Mouse (Mus musculus) inflammation-experienced regulatory T-cells, adult 6 months (primary cell): Measurements from ENCODE around the gene Fkbp1b. TPM values are rescaled to one million over a fixed set of nuclear protein-coding genes. Genes with fewer than 3 reads are reported as not detected.
"Not testable (repeated sequence)": the region's sequence is repeated elsewhere in the genome, so short reads cannot be mapped to it uniquely, and the experiment has no call there.

Experiments
- ATAC-seq: one replicate; pipeline ENCODE4 v1.8.0; 2017
- polyA plus RNA-seq, 3 experiments: library from polyadenylated mRNA; unstranded; fragments of 100-300 nt; shearing (Covaris generic); gene quantifications; one replicate each; pipeline ENCODE4 v1.2.1; 2017

The Fkbp1b gene
- polyA plus RNA-seq, result 1 to 10 TPM in 1 of 3 experiments, under 1 TPM in 1, not detected in 1; 0.65 to 1.1 TPM

DNA sequence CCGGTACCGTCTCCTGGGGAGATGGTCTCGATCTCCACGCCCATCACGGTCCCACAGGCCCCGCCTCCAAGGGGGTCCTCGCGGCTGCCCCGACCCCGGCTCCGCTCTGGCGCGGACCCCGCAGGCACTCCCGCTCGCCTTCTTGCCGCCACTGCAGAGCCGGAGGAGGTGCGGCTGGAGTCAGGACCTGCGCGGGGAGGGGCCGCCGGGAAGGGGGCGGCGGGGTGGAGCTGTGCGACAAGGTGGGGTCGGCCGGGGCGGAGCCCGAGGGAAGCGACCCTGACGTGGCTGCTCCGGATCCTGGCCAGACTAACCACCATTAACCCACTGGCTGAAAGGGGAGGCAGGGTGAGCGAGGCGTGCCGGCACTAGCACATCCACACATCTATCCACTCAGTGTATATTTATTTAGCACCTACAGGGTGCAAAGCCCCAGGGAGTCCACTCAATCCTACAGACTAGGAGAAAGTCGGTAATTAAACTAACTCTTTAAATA, at the start of gene Fkbp1b:
TSS of gene Fkbp1b (minus strand) at position 200 of the 496 bp plus-strand sequence.
- ATAC-seq, result no peak

- ATAC-seq, result no peak
These were observed 48.5 kb upstream of the Fkbp1b start for GRCm38 (mm10) chr12:4889891-4890290.

DNA sequence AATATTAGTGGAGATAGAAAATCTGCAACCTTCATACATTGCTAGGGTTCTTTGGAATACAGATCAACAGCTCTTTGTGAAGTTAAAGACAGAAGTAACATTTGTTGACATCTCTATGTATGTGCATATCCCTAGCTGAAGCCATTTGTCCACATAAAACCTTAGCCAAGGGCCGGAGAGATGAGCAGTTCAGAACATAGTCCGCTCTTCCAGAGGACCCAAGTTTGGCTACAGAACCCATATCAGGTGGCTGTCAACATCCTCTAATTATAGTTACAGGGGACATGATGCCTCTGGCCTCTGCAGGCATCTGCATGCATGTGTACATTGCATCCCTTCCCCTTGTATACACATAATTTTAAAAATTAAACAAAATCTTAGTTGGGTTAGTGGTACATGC, 47.9 kb upstream of the Fkbp1b start:
- no peak for ATAC-seq

- no peak for ATAC-seq
These were observed 47.3 kb upstream of the Fkbp1b start for GRCm38 (mm10) chr12:4888739-4889138.

DNA sequence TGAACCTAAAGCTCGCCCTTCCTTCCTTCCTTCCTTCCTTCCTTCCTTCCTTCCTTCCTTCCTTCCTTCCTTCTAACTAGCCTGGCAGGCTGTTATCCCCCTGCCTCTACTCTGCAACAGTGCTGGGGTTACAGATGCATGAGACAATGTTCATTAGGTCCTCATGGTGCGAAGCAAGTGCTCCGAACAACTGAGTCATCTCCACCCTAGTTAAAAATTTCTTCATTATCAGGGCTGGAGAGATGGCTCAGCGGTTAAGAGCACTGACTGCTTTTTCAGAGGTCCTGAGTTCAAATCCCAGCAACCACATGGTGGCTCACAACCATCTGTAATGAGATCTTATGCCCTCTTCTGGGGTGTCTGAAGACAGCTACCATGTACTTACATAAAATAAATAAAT, 45.2 kb upstream of the Fkbp1b start:
- ATAC-seq, result not testable (repeated sequence)

DNA sequence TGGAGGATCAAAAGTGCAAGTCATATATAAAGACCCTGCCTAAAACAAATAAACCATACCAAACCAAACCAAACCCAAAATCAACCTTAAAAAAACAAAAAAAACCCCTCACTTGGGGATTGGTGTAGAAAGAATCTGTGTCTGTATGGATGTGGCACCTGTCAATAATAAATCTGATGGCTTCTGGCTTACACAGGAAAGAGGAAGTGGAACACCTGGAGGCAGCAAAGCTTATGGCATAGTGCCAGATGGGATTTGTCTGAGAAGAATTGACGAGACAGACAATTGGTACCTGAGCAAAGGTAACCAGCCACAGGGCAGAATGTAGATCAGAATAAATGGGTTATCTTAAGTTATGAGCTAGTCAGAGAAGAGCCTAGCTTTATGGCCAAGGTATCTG, 43.7 kb upstream of the Fkbp1b start:
- no peak for ATAC-seq

- no peak for ATAC-seq
These were observed 40.7 kb upstream of the Fkbp1b start for GRCm38 (mm10) chr12:4882086-4882485.

- no peak for ATAC-seq
These were observed 37.7 kb upstream of the Fkbp1b start for GRCm38 (mm10) chr12:4879048-4879447.

DNA sequence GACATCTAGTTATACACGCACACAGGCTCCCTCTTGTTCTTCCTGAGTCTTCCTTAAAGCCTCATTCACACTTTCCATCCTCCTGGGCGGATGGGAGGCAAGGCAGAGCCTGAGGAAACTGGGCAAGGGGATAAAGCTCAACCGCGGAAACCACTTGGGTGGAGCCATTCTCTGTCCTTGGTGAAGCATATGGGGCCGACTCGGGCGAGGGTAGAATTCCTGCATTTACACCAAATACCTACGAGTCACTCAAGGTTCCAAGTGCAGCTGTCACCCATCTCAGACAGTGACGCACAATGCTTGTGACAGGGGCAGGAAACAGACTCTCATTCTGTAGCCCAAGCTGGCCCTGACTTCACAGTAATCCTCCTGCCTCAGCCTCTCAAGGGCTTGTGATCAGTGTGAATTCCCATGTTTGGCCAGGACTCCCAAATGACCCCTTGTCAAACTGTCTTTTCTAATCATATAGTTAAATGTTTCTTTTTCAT, 36.9 kb upstream of the Fkbp1b start:
- no peak for ATAC-seq

DNA sequence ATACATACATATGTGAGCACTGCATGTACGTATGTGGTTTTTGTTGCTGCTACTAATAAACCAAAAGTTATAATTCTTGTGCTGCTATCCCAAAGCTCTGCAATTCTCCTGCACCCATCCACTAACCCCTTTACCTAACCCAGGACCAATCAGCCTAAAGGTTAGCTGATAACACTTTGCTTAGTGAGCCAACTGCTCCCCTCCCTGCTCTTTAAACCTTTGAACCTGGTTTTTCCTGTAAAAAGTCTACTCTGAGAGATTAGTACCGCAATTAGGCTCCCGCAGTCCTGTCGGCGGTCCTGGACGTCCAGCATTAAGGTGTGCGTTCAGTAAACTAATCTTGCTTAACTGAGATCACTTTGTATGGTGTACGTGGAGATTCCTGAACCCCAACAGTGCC, 34.2 kb upstream of the Fkbp1b start:
- ATAC-seq, result no peak

- ATAC-seq, result peak; percentile 93
These were observed 33.0 kb upstream of the Fkbp1b start, which contains the start of gene Mfsd2b for GRCm38 (mm10) chr12:4874161-4874927. Gene Mfsd2b, minus strand, starts transcription at chr12:4874359.

- no peak for ATAC-seq
These were observed 32.1 kb upstream of the Fkbp1b start for GRCm38 (mm10) chr12:4873531-4873930.

GRCm38 (mm10) chr12:4872983-4873477, 31.6 kb upstream of the Fkbp1b start:
- ATAC-seq, result no peak

DNA sequence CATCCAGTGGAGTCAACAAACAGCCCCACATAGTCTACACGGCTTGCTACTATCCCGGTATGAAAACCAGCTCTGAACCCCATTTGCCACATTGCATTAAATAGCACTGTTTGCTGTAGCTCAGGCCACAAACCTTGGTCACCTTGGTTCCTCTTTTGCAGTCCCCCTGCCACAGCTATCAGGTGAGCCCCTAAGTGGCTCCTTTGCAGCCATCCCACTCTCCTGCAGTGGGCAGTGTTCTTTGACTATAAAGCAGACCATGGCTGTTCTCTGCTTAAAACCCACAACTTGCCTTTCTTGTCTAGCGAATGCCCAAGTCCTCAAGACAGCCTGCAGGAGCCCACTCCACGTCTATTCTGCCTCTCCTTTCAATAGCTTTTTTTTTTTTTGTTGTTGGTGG, 30.9 kb upstream of the Fkbp1b start:
- no peak for ATAC-seq

GRCm38 (mm10) chr12:4871260-4871659, 29.9 kb upstream of the Fkbp1b start:
- ATAC-seq, result no peak

DNA sequence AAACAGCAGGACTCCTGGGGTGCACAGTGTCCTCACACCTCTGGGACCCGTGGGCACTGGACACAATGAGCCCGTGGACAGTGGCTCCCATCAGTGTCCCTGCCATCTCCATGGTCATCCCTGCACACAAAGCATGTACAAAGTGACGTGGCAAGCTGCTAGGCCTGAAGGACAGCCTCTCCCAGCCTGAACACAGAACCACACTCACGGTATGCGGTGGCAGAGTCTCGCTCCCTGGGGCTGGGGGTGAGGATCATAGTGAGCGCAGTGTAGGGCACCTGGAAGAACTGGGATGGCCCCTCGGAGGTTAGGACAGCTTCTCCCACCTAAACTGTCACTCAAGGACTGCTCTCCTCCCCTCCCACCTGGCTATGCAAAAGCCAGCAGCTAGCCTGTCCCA, 27.5 kb upstream of the Fkbp1b start:
- no peak for ATAC-seq

GRCm38 (mm10) chr12:4864338-4864690, 22.9 kb upstream of the Fkbp1b start:
- no peak for ATAC-seq

GRCm38 (mm10) chr12:4863654-4864337, 22.4 kb upstream of the Fkbp1b start:
- no peak for ATAC-seq

DNA sequence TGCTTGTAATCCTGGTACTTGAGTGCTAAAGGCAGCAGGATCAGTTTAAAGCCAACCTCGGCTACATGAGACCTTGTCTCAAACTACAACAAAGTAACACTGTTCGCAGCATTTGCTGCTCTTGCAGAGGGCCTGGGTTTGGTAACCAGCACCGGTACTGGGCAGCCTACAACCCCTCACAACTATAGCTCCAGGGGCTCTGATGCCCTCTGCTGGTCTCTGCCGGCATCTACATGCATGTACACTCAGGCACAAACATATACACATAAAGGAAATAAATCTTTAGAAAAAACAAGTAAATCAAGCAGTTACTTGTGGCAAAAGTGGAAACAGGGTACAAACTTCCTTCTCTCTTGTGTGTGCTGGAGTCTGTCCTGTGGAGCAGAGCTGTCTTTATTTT, 21.3 kb upstream of the Fkbp1b start:
- no peak for ATAC-seq

DNA sequence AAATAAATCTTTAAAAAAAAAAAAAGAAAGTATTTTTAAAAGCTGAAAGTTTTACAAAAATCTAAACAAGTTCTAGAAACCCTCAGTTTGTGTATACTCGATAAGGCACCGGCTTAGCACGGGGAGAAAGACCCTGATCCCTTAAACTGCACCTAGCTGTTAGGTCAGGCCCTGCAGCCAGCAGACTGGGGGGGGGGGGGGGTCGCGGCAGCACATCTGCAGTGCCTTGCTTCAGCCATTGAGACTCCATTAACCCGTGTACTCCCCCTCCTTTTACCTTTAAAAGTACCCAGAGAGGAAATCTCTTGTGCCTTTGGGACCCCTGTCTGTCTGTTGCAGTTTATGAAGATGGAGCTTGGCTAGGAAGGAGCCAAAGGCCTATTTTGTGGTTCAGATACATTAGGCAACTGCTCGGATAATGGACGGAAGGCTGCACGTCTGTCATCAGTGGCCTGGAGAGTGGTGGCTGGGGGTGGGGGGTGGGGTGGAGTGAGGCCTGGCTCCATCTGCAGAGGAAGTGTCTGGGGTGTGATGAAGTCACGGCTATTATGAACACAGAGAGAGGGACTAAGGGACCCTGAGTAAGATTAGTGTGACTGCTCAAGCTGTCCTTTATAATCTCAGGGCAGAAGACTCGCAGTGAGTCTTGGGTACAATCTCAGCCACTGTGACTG, 18.0 kb upstream of the Fkbp1b start:
- no peak for ATAC-seq

DNA sequence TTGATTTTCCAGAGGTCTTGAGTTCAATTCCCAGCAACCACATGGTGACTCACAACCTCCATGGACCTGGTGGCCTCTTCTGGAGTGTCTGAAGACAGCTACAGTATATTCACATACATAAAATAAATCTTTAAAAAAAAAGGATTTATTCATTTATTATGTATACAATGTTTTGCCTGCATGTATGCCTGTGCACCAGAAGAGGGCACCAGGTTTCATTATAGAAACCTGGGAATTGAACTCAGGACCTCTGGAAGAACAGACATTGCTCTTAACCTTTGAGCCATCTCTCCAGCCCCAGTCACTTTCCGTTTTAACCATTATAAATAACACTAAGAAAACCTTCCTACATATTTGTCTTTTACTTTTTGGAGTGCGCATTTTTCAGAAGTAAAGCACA, 15.4 kb upstream of the Fkbp1b start:
- no peak for ATAC-seq

DNA sequence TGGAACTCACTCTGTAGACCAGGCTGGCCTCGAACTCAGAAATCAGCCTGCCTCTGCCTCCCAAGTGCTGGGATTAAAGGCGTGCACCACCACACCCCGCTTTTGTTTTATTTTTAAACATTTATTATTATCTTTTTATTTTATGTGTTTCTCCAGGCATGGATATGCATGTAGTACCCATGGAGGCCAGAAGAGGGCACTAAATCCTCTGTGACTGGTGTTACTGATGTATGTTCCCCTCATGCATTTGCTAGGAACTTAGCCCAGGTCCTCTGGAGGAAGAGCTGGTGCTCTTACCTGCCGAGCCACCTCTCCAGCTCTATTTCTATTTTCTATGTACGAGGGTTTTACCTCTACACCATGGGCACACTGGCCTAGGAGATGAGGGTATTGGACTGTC, 14.8 kb upstream of the Fkbp1b start:
- no peak for ATAC-seq

DNA sequence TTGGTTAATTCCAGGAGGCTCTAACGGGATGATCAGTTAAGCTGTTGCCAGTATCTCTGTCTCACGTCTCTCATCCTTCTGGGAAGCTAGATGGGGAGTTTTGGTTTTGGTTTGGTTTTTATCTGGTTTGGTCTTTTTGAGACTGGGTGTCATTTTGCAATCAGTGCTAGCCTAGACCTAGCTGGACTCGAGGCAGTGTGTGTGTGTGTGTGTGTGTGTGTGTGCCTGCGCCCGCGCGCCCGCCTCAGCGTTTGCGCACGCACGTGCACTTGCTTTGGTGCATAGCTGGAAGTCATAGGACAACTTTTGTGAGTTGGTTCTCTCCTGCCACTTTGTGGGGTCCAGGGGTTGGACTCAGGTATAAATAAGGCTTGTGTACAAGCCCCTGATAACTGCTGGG, 2.4 kb upstream of the Fkbp1b start:
- ATAC-seq, result peak; percentile 40
